Mouse (Mus musculus) adrenal gland, postnatal 14 days (tissue): Measurements from ENCODE around the gene Ptprj. TPM values are rescaled to one million over a fixed set of nuclear protein-coding genes. Genes with fewer than 3 reads are reported as not detected.

Experiments used
- total RNA-seq: library from RNA; stranded (reverse); gene quantifications from 2 replicates; pipeline ENCODE4 v1.2.3, GENCODE M21; 2021

Gene Ptprj
- total RNA-seq, 1 experiment from 2014 or later, result 23.9 TPM

Other genes starting within 250 kb of the Ptprj start
- not detected in 2 replicates for gene Olfr1274-ps, start 182.0 kb downstream of the Ptprj start, total RNA-seq
- gene Nup160, start 96.6 kb upstream of the Ptprj start, total RNA-seq, result 26.1 and 28.5 TPM in 2 replicates
- gene Fnbp4, start 164.7 kb upstream of the Ptprj start, total RNA-seq, result 54.3 and 60.8 TPM in 2 replicates
- gene Agbl2, start 202.1 kb upstream of the Ptprj start, total RNA-seq, result 0.98 and 1.5 TPM in 2 replicates